Mouse (Mus musculus): ENCODE data around the gene Bsnd.

DNA sequence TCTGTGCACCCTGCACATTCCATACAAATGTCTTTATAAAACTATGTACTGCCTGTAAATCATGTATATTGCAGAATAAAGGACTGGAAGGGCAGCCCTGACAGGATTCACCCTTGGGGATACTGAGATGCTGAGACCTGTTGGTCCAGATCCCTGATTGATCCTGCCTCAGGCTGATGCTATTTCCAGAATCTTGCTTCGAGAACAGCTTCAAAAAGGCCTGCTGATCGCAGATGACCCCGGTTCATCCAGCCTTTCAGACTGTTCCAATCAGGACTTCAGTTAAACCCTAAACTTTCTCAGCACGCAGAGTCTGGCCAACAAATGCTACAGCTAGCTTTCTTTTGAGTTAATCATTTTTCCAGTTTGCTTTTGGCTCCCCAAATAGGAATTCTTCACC lies 17.8 kb upstream of the Bsnd start:
- TF ChIP-seq CTCF (IDR thresholded peaks at IDR 0.05; ENCODE audit: control insufficient read depth, insufficient read depth, insufficient replicate concordance, low read depth, low read length): no peak
- TF ChIP-seq POLR2A (IDR thresholded peaks at IDR 0.05; ENCODE audit: control insufficient read depth, low read depth, low read length): no peak

All from testis, adult 2 months (tissue).